Mouse (Mus musculus) CH12.LX (cell line): ENCODE results near the gene Gm21976. TPM values are rescaled to one million over a fixed set of nuclear protein-coding genes. Genes with fewer than 3 reads are reported as not detected.

Experiments used
- DNase-seq: peaks from one replicate; pipeline ENCODE4 v3.0.0-alpha.2; 2013; ENCODE audit errors: extremely low read depth
- H3K27ac ChIP-seq: 2 replicates; pipeline ENCODE4 v1.5.1; 2012; ENCODE audit warnings: low read depth, mild to moderate bottlenecking, control low read depth, moderate library complexity; ENCODE audit not compliant: insufficient read depth
- H3K27me3 ChIP-seq: replicated peaks from 2 replicates; pipeline ENCODE3; 2012; ENCODE audit warnings: inconsistent platforms
- H3K36me3 ChIP-seq, 2 experiments: replicated peaks in 1 of 2; 2 replicates each; pipeline versions ENCODE3 to v1.6.1; 2012; ENCODE audit warnings: inconsistent platforms in 1 of 2, low read length in 1 of 2, mild to moderate bottlenecking in 1 of 2, mixed read lengths in 1 of 2, moderate library complexity in 1 of 2; ENCODE audit not compliant: control insufficient read depth in 1 of 2, insufficient read depth in 1 of 2
- H3K4me1 ChIP-seq, 2 experiments: 2 replicates each; pipeline ENCODE4 v1.6.1; 2012; ENCODE audit warnings: inconsistent platforms in 1 of 2, moderate library complexity in 1 of 2; ENCODE audit not compliant: insufficient read depth in 2 of 2, control insufficient read depth in 1 of 2
- H3K4me2 ChIP-seq: 2 replicates; pipeline ENCODE4 v1.6.1; 2012; ENCODE audit warnings: low read depth, mild to moderate bottlenecking, control low read depth; ENCODE audit not compliant: poor library complexity, insufficient read depth, severe bottlenecking
- H3K4me3 ChIP-seq, 3 experiments: fragments of 150-350 bp in 1 of 3; sonication (generic) in 1 of 3; replicated peaks in 1 of 3; 2 replicates each; pipeline versions ENCODE3 to v1.5.1; 2011 to 2012; ENCODE audit warnings: low read depth in 2 of 3, low read length in 2 of 3, mild to moderate bottlenecking in 2 of 3, moderate library complexity in 2 of 3, control low read depth in 1 of 3, improper control_type of control experiment in 1 of 3, inconsistent platforms in 1 of 3, mixed read lengths in 1 of 3; ENCODE audit not compliant: poor library complexity in 1 of 3
- H3K79me2 ChIP-seq: replicated peaks from 2 replicates; pipeline ENCODE4 v1.6.1; 2012; ENCODE audit warnings: mild to moderate bottlenecking, moderate library complexity; ENCODE audit not compliant: control insufficient read depth, poor library complexity, insufficient read depth, severe bottlenecking; ENCODE audit errors: extremely low read depth
- H3K9ac ChIP-seq: 2 replicates; pipeline ENCODE4 v1.6.1; 2012; ENCODE audit warnings: low read depth, mild to moderate bottlenecking, control low read depth, moderate library complexity; ENCODE audit not compliant: insufficient read depth
- H3K9me3 ChIP-seq: replicated peaks from 2 replicates; pipeline ENCODE3; 2012; ENCODE audit warnings: low read length, inconsistent platforms, mixed read lengths
- BHLHE40 ChIP-seq: IDR thresholded peaks from 2 replicates; pipeline ENCODE4 v1.6.1; 2011; ENCODE audit warnings: mild to moderate bottlenecking, low read depth, low read length, improper control_type of control experiment
- CHD2 ChIP-seq: IDR thresholded peaks from 2 replicates; pipeline ENCODE4 v1.6.1; 2011; ENCODE audit warnings: low read length, improper control_type of control experiment
- E2F4 ChIP-seq: IDR thresholded peaks from 2 replicates; pipeline ENCODE4 v1.6.1; 2011; ENCODE audit warnings: low read depth, low read length, improper control_type of control experiment; ENCODE audit not compliant: insufficient replicate concordance
- EP300 ChIP-seq: IDR thresholded peaks from 2 replicates; pipeline ENCODE4 v1.6.1; 2011; ENCODE audit warnings: low read length, improper control_type of control experiment
- GABPA ChIP-seq: IDR thresholded peaks from 2 replicates; pipeline ENCODE4 v1.6.1; 2012; ENCODE audit warnings: low read depth, low read length, improper control_type of control experiment, inconsistent platforms; ENCODE audit not compliant: insufficient replicate concordance
- KAT2A ChIP-seq: IDR thresholded peaks from 2 replicates; pipeline ENCODE4 v1.6.1; 2012; ENCODE audit warnings: low read length, improper control_type of control experiment, inconsistent platforms; ENCODE audit not compliant: insufficient replicate concordance
- MAX ChIP-seq: IDR thresholded peaks from 2 replicates; pipeline ENCODE4 v1.6.1; 2011; ENCODE audit warnings: low read length, improper control_type of control experiment
- MAZ ChIP-seq: IDR thresholded peaks from 2 replicates; pipeline ENCODE4 v1.6.1; 2012; ENCODE audit warnings: low read depth, mild to moderate bottlenecking, inconsistent platforms, low read length, improper control_type of control experiment, moderate library complexity
- MYC ChIP-seq: IDR thresholded peaks from 2 replicates; pipeline ENCODE4 v1.6.1; 2011; ENCODE audit warnings: low read depth, mild to moderate bottlenecking, improper control_type of control experiment, low read length
- PAX5 ChIP-seq: IDR thresholded peaks from 2 replicates; pipeline ENCODE4 v1.6.1; 2012; ENCODE audit warnings: low read length, inconsistent platforms, mixed read lengths
- POLR2A ChIP-seq: IDR thresholded peaks from 2 replicates; pipeline ENCODE4 v1.6.1; 2011; ENCODE audit warnings: low read depth, mild to moderate bottlenecking, improper control_type of control experiment, low read length
- SIN3A ChIP-seq: IDR thresholded peaks from 2 replicates; pipeline ENCODE4 v1.6.1; 2012; ENCODE audit warnings: low read length, improper control_type of control experiment, inconsistent platforms
- TBP ChIP-seq: conservative IDR thresholded peaks from 2 replicates; pipeline ENCODE4 v1.6.1; 2011; ENCODE audit warnings: low read depth, low read length, improper control_type of control experiment
- USF1 ChIP-seq: IDR thresholded peaks from 2 replicates; pipeline ENCODE4 v1.6.1; 2014; ENCODE audit warnings: low read depth, mild to moderate bottlenecking, inconsistent platforms, low read length, improper control_type of control experiment
- ZNF384 ChIP-seq: IDR thresholded peaks from 2 replicates; pipeline ENCODE4 v1.6.1; 2012; ENCODE audit warnings: low read depth, low read length, improper control_type of control experiment, inconsistent platforms
- dilution Hi-C: fragments of 300-500 bp; cut with MboI; formaldehyde crosslinking; loops from 2 replicates; pipeline ENCODE4 v1.14.3; 2020; ENCODE audit warnings: low sequenced_read_pairs; ENCODE audit not compliant: extremely low pct_unique_long_range_greater_than_20kb, extremely low pct_ligation_motif_present
- in situ Hi-C: fragments of 300-500 bp; cut with MboI; formaldehyde crosslinking; loops from 3 replicates; pipeline ENCODE4 v1.14.3; 2019; ENCODE audit warnings: low sequenced_read_pairs, low pct_ligation_motif_present, low pct_unique_long_range_greater_than_20kb, mixed read lengths
- polyA plus RNA-seq: library from polyadenylated mRNA; unstranded; fragments of >175 nt; gene quantifications from 2 replicates; pipeline ENCODE4 v1.2.1, GENCODE M21; 2012; ENCODE audit warnings: low read depth; ENCODE audit not compliant: insufficient read length
- total RNA-seq, 2 experiments: library from RNA; depleted of rRNA; stranded (reverse); fragments of 300-350 nt in 1 of 2; fragments of >200 nt in 1 of 2; gene quantifications; 2 replicates each; pipeline ENCODE4 v1.2.3; 2012 to 2014

Gene Gm21976
- total and polyA plus RNA-seq, 3 experiments, result not detected

GRCm38 (mm10) chr13:98354871-98355558 is 75.3 kb downstream of the Gm21976 start:
- Histone ChIP-seq H3K27ac (no peak overlapping the region), H3K4me2 (no peak overlapping the region), H3K36me3 (no peaks in the 10 kb centered on the region), H3K4me3 (no peak overlapping the region), H3K79me2 (no peaks in the 10 kb centered on the region), H3K9me3 (peaks cover 16% of the 10 kb centered on the region), H3K4me1 (peaks cover 4% of the 10 kb centered on the region in 2 experiments), H3K9ac (no peak overlapping the region), H3K27me3 (no peaks in the 10 kb centered on the region)
- no peak for DNase-seq
- dilution Hi-C loops (no loop called here), in situ Hi-C loops (no loop called here)
- TF ChIP-seq USF1 (no peak), SIN3A (no peak), MAX (no peak), PAX5 (no peak), KAT2A (no peak), EP300 (no peak), ZNF384 (no peak), E2F4 (no peak)

GRCm38 (mm10) chr13:98355559-98356111 is 75.9 kb downstream of the Gm21976 start:
- dilution Hi-C loops, result no loop called here
- in situ Hi-C loops, result no loop called here
- Histone ChIP-seq H3K79me2 (no peaks in the 10 kb centered on the region), H3K27ac (no peak overlapping the region), H3K36me3 (no peaks in the 10 kb centered on the region), H3K27me3 (no peaks in the 10 kb centered on the region), H3K4me3 (no peak overlapping the region), H3K4me2 (no peak overlapping the region), H3K9ac (no peak overlapping the region), H3K9me3 (peaks cover 16% of the 10 kb centered on the region), H3K4me1 (no peaks in the 10 kb centered on the region)
- TF ChIP-seq MYC, result no peak
- no peak for TF ChIP-seq MAZ
- TF ChIP-seq GABPA, result no peak
- TF ChIP-seq TBP, result no peak
- no peak for TF ChIP-seq E2F4
- TF ChIP-seq CHD2, result no peak
- TF ChIP-seq POLR2A, result no peak
- no peak for TF ChIP-seq PAX5
- TF ChIP-seq KAT2A, result no peak
- TF ChIP-seq BHLHE40, result no peak
- no peak for DNase-seq
